Mouse (Mus musculus) layer of hippocampus, postnatal 14 days (tissue): ENCODE data around the gene Ptgs1. TPM values are rescaled to one million over a fixed set of nuclear protein-coding genes. Genes with fewer than 3 reads are reported as not detected.

Source experiments
- DNase-seq, 2 experiments: peaks; one replicate each; pipeline ENCODE4 v3.0.0; 2021 to 2022; ENCODE audit warnings: low spot score in 2 of 2, mixed read lengths in 1 of 2
- total RNA-seq, 2 experiments: library from RNA; stranded (reverse); gene quantifications; 2 replicates each; pipeline ENCODE4 v1.2.3; 2021

Ptgs1 gene
- total RNA-seq, 2 experiments from 2014 or later: 16.4 to 19.6 TPM

- no peak for DNase-seq
Observed at GRCm38 (mm10) chr2:36243892-36244309, 13.7 kb downstream of the Ptgs1 start.

DNA sequence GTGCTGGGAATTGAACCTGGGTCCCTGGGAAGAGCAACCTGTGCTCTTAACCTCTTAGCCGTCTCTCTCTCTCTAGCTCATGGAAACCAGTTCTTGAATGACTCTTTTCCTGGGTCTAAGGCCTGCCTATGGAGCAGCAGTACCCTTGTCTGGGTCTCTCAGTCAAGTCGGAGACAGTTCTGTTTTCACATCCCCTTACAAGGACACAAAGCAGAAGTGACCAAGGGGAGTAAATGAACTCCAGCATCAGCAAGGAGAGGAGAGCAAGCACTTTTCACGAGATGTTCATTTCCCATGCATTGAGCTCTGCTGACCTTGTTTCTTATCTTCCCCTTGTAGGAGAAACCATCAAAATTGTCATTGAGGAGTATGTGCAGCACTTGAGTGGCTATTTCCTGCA, 14.5 kb downstream of the Ptgs1 start:
- no peak for DNase-seq

DNA sequence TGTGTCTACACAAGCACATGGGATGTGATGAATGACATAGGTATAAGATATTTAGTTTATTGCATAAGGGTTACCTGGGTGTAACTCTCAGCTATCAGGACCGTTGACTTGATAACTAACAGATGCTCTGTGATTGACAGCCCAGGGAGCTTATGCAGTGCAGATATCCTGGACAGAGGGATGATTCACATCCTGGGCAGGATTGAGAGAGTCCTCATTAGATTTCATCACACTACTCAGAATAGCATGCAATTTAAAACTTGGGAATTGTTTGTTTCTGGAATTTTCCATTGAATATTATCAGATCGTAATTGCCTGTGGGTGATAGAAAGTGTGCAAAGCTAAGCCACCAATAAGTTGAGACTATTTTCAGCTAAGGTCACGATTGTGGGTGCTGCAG, 17.7 kb downstream of the Ptgs1 start:
- DNase-seq: no peak

- no peak for DNase-seq
Observed at GRCm38 (mm10) chr2:36251156-36251555, 20.9 kb downstream of the Ptgs1 start.

DNA sequence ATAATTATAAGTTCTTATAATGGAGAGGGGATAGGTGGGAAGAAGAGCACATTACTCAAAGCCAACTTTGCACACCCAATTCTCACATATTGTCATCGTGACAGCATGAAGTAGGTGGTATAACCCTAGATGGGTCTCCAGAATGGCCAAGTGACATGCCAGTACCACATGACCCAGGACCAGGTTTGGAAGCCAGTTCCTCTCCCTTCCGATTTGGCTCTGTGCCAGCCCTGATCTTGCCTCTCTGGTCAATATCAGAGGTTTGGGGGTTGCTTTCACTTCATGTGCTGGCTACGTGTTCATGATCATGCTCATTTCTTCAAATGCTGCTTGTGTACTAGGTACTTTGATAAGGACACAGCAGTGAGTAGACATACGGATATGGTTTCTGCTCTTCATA, 22.3 kb downstream of the Ptgs1 start:
- no peak for DNase-seq

DNA sequence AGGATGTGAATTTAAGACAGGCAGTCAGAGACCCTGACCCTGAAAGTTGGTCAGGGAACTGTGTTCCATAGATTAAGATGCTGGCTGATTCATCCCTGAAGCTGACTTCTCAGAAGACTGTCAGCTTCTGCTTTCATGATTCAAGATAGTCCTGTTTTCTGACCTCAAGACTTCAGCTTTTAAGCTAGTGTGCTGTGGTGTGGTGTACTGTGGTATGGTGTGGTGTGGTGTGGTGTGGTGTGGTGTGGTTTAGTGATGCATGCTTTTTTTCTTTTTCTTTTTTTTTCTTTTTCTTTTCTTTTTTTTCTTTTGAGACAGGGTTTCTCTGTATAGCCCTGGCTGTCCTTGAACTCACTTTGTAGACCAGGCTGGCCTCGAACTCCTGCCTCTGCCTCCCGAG, 24.2 kb downstream of the Ptgs1 start:
- DNase-seq: no peak

DNA sequence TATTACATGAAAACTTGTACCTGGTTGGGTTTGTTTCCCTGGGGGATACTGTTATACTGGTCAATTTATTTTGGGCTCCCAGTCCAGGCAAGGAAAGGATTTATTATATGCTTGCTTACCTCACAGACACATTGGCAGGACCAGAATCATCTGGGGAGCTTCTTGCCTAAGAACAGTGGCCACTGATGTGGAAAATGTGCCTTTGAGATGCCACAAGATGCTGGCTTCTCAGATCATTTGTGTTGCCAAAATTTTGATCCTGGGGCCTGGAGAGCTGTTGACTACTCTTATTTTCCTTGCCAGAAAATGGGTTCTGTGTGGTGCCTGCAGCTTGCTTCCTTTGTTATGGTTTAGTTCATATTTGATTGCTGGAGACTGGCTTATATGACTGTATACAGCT, 26.7 kb downstream of the Ptgs1 start:
- no peak for DNase-seq

- no peak for DNase-seq
Observed at GRCm38 (mm10) chr2:36259382-36259781, 29.2 kb downstream of the Ptgs1 start.

DNA sequence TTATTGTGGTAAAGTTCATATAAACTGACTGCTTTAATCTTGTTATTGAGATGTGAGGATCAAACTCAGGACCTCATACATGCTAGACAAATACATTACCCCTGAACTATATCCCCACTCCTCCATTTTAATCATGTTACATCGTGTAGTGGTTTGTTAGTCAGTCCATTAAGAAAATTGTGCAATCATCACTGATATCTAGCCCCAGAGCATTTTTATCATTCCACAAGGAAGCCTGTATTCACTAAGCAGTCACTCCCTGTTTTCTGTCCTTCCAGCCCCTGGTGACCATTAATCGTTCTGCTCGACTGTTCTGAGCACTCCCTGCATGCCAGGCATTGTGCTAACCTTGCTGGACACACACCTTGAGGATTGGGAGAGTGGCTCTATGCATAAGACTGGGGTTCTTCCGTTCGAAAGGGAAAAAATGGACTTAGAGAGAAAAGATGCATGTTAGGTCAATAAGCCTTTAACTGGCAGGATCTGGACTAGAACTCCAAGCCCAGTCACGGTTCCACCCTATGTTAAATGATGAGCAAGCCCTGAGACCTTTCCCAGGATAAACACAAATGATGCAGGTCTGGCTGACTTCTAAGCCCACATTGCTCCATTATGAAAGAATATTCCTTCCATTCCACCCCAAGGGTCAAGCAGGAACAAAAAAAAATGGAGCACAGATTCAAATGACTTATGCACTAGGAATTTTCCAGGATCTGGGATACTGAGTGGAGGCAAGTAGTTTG, 29.7 kb downstream of the Ptgs1 start:
- DNase-seq: no peak

DNA sequence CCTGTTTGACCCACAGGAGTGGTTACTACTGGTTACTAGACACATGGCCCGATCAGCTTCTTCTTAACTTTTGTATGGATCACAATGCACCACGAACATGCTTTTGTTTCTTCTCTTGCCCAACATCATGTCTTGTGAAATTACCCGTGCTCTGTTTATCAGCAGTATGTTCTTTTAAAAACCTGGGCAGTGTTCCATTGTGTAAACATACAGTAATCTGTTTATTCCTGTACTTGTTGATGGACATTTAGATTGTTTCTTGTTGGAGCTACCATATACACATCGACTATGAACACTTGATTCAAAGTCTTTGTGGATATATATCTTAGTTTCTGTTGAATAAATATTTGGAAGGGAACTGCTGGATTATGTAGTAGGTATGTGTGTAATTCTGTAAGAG, 31.8 kb downstream of the Ptgs1 start:
- no peak for DNase-seq

- no peak for DNase-seq
Observed at GRCm38 (mm10) chr2:36269458-36269857, 39.2 kb downstream of the Ptgs1 start.

GRCm38 (mm10) chr2:36270186-36270585, 40.0 kb downstream of the Ptgs1 start:
- no peak for DNase-seq

- no peak for DNase-seq
Observed at GRCm38 (mm10) chr2:36271085-36271484, 40.9 kb downstream of the Ptgs1 start.

- no peak for DNase-seq
Observed at GRCm38 (mm10) chr2:36272288-36272950, 42.2 kb downstream of the Ptgs1 start.

GRCm38 (mm10) chr2:36276454-36276853, 46.2 kb downstream of the Ptgs1 start:
- DNase-seq: peak; percentile 48 to 77

- no peak for DNase-seq
Observed at GRCm38 (mm10) chr2:36278760-36279159, 48.5 kb downstream of the Ptgs1 start.

- no peak for DNase-seq
Observed at GRCm38 (mm10) chr2:36281138-36281537, 50.9 kb downstream of the Ptgs1 start.

DNA sequence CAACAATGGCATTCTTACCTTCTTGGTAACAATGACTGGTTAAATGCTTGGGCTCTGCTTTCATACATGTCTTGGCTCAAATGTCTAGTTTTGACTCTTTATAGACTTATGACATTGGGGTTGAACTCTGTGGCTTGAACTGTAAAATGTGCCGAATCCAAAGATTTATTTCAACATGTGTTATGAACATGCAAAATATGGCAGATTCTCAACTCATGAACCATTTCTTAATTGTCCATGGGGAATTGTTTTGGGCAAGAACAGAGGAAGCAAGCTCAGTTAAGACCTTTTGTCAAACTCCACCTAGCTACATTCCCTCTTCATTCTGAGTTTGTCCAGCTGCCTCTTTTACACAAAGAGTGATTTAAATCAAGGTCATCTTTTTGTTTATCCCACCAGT, 52.1 kb downstream of the Ptgs1 start:
- DNase-seq: no peak

Other genes with a start within 250 kb of the Ptgs1 start
- 100 to 1,000 TPM; 186 to 192 TPM for gene Ndufa8, start 181.0 kb upstream of the Ptgs1 start, total RNA-seq
- 1 to 10 TPM; 2.7 to 2.9 TPM for gene Morn5, start 181.0 kb upstream of the Ptgs1 start, total RNA-seq
- 10 to 100 TPM; 17.5 to 19.7 TPM for gene Lhx6, start 125.0 kb upstream of the Ptgs1 start, total RNA-seq
- 10 to 100 TPM; 16.2 to 19.1 TPM for gene Mrrf, start 94.0 kb upstream of the Ptgs1 start, total RNA-seq
- 10 to 100 TPM; 49.5 to 50.8 TPM for gene Rbm18, start 93.7 kb upstream of the Ptgs1 start, total RNA-seq
- under 1 TPM in 1 of 2 experiments, not detected in 1; 0.05 TPM for gene Olfr338, start 143.1 kb downstream of the Ptgs1 start, total RNA-seq
- gene Olfr339, start 188.5 kb downstream of the Ptgs1 start, total RNA-seq: not detected
- not detected for gene Olfr340, start 222.2 kb downstream of the Ptgs1 start, total RNA-seq